Mouse (Mus musculus) adrenal gland, postnatal 10 days (tissue): ENCODE measurements around the gene Spaca9. TPM values are rescaled to one million over a fixed set of nuclear protein-coding genes. Genes with fewer than 3 reads are reported as not detected.

ENCODE experiments used
- DNase-seq: peaks from one replicate; pipeline ENCODE4 v3.0.0; 2021; ENCODE audit warnings: mixed read lengths
- microRNA-seq: library from miRNA; unstranded; fragments of <30 nt; microRNA quantifications from one replicate; pipeline ENCODE4 v1.2.0, GENCODE M21; 2021
- total RNA-seq, 2 experiments: library from RNA; stranded (reverse); gene quantifications; 2 replicates each; pipeline ENCODE4 v1.2.3; 2021

The Spaca9 gene
- total RNA-seq, 2 experiments from 2014 or later = 1.4 to 2.1 TPM

DNA sequence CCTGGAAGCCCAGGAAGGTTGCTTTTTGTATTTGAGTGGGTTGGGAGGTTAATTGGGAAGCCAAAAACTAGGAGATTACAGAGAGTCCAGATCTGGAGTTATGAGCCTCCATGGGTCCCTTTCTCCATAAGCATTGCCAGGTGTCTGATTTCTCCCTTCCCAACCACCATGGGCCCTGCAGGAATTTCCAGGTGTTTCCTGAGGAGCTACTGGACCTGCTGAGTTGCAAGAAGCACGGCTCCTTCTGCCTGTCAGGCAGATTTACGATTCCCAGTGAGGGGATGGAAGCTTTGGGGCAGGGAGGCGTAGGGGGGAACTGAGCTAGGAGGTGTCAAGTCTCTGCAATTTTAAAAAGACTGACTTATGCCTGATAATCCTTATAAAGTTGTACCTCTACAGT lies 33.7 kb downstream of the Spaca9 start:
- no peak for DNase-seq

DNA sequence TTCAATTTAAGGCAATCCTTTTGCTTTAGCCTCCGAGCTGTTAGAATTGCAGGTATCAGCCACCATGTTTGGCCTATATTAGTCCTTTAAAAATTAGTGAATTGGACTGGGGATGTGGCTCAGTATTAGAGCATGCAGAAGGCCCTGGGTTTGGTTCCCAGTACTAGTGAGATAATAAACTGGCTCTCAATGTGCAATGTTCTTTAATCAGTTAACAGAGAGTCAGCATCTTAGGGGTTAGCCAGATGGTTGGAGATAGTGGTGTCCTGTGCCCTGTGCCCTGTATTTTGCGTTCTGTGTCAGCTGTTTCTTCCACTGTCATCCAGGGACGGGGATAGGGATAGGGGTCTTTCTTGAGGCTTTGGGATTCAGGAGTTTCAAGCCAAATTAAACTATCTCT lies 36.6 kb downstream of the Spaca9 start:
- no peak for DNase-seq

DNA sequence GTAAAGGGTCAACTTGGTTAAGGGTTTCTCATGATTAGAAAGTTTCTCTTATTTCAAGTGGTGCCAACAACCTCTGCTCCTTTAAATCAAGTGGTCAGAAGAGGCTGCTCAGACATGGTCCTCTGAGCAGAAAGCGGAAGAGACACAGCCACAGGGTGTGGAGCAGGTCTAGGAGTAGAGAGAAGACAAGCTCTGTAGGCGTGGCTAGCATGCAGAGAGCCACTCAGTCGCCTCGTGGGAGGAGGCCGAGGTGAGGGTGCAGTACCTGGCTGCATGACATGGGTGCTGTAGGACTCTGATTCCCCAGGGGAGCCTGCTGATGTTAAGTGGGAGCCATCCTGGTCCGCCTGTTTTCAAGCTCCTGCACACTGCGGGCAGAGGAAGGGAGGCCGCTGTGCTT lies 43.3 kb downstream of the Spaca9 start:
- no peak for DNase-seq

DNA sequence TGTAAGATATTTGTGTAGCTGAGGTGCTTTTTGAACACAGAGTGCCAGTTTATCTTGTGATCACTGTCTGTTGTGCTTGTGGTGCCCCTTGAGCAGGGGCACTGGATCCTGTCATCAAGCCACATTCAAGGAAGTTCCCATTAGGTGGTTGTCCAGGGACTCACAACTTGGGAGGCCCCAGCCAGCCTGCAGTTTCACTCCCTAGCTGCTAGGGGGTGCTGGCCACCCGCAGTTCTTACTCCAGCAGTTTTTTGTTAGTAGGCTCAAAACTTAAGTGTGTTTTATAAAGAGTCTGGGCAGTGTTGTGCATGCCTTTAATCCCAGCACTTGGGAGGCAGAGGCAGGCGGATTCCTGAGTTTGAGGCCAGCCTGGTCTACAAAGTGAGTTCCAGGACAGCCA lies 45.2 kb downstream of the Spaca9 start:
- DNase-seq = peak; percentile 46

DNA sequence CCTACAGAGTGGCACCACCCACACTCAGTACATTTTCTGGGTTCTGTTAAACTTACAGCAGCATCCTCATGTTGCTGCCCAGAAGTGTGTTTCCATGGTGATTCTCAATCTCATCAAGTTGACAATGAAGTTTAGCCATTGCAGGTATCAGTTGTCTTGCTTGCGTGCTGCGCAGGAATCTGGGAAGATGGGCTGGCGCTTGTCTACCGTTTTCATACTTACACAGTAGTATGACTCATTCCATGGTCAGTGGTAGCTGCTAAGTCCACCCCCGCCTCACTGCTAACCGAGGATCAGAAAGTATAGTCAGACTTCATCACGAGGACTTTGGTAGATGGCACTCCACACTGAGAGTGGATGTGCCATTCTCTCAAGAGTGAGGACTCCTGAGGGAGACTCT lies 46.2 kb downstream of the Spaca9 start:
- DNase-seq = no peak

DNA sequence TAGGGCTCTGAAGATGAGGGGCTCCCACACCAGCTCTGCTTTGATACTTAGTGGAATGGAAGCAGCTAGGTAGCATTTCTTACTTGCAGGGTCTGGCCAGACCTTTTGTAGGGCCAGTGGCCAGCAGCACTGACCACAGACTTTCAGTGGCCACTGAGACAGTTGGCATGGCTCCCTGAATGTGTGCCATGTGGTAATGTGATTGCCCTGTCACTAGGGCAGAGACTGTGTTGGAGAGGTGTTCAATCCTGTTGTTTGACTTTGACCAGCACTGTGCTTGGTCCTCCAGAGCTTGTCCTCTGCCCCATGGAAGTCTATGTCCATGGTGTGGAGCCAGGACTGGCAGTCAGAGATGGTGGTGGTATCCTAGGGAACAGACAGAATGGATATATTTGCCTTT lies 49.0 kb downstream of the Spaca9 start:
- DNase-seq = peak; percentile 66

DNA sequence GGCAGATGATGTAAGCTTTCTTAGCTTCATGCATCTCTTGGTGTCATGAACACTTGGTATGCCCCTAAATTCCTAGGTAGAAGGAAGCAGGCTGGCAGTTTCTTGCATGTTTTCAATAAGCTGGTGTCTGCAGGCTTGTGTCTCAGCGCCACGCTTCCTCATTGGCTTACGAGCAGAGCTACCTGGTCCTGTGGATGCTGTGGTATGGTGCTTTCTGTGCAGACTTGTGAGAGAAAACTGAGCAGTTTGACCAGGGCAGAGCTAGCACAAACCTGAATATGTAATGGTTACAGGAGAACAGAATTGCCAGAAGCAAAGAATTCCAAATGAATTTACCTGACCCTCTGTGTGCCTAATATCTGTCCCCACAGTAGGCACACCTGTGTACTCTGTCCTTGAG lies 56.4 kb downstream of the Spaca9 start:
- no peak for DNase-seq

Small RNA genes within 50 kb of the gene (microRNA-seq; reads per million reads assigned to microRNA genes)
- gene Mir3088 = not detected

Other genes starting within 250 kb of the Spaca9 start
- gene 1700007K13Rik, start 233.4 kb downstream of the Spaca9 start, total RNA-seq = under 1 TPM; 0.64 to 0.99 TPM
- gene Mrps2, start 231.7 kb downstream of the Spaca9 start, total RNA-seq = 10 to 100 TPM; 64.6 to 75.6 TPM
- gene Gbgt1, start 202.8 kb downstream of the Spaca9 start, total RNA-seq = 1 to 10 TPM; 4.3 to 5.4 TPM
- 1 to 10 TPM; 2.6 to 3.2 TPM for gene Gm10134, start 193.6 kb downstream of the Spaca9 start, total RNA-seq
- 10 to 100 TPM; 31.5 to 47.4 TPM for gene Ralgds, start 186.6 kb downstream of the Spaca9 start, total RNA-seq
- under 1 TPM in 1 of 2 experiments, not detected in 1; 0.15 TPM for gene Cel, start 136.3 kb downstream of the Spaca9 start, total RNA-seq
- 10 to 100 TPM; 15.5 to 21.5 TPM for gene Gtf3c5, start 116.0 kb downstream of the Spaca9 start, total RNA-seq
- gene Gfi1b, start 77.7 kb downstream of the Spaca9 start, total RNA-seq = 1 to 10 TPM in 1 of 2 experiments, under 1 TPM in 1; 0.66 to 4.4 TPM
- gene Tsc1, start 58.5 kb downstream of the Spaca9 start, total RNA-seq = 10 to 100 TPM; 15.5 to 20.7 TPM
- gene Ak8, start 437 bp upstream of the Spaca9 start, total RNA-seq = under 1 TPM; 0.18 to 0.33 TPM
- gene Gtf3c4, start 140.6 kb upstream of the Spaca9 start, total RNA-seq = 10 to 100 TPM; 27.9 to 30.4 TPM
- 1 to 10 TPM; 7.3 to 7.8 TPM for gene Ddx31, start 140.7 kb upstream of the Spaca9 start, total RNA-seq
- under 1 TPM; 0.12 to 0.24 TPM for gene Barhl1, start 216.9 kb upstream of the Spaca9 start, total RNA-seq